11 mouse cellular contexts compared by ENCODE assay signal in genomic region chr5:20582995-20583435, GRCm38 (mm10).
DNase-seq lines count a peak whose midpoint lies in the region; ATAC-seq and TF ChIP-seq lines count a peak whose summit lies in the region.
"Had no signal": no experiment of that assay in that cellular context is flagged by ENCODE, and none has a peak within 500 bp of the region (broad histone marks: within the 10 kb centered on the region; RNA-seq: fewer than 3 reads in every experiment).

No protein-coding gene starts in this region.

- no peaks in the 10 kb centered on the region for H3K36me3 ChIP-seq in heart, embryonic 14.5 days (ENCODE audit: control insufficient read depth, insufficient read depth, low read length)
- no peaks in the 10 kb centered on the region; the same call in 1 of the 2 replicates for H3K36me3 ChIP-seq in forebrain, embryonic 16.5 days (ENCODE audit: control insufficient read depth, insufficient read depth)
- no peaks in the 10 kb centered on the region for H3K36me3 ChIP-seq in hindbrain, postnatal 0 days (ENCODE audit: insufficient read depth, low read length)
- no peaks in the 10 kb centered on the region for H3K36me3 ChIP-seq in midbrain, postnatal 0 days (ENCODE audit: insufficient read depth, low read length)

- WGBS in heart, embryonic 14.5 days = 28% methylated on average over 10 of the region's 10 CpGs
- 43% methylated on average over 10 of the region's 10 CpGs for WGBS in forebrain, embryonic 16.5 days
- WGBS in hindbrain, postnatal 0 days = 39% methylated on average over 10 of the region's 10 CpGs
- WGBS in midbrain, postnatal 0 days = 30% methylated on average over 10 of the region's 10 CpGs

- no peak for DNase-seq in heart, postnatal 10 days
- peak; percentile 45 for DNase-seq in hindbrain, postnatal 0 days (ENCODE audit: low spot score)
- peak; percentile 56 for DNase-seq in midbrain, postnatal 0 days (ENCODE audit: low spot score)
- DNase-seq in adrenal gland, adult 8-10 months = no peak
- DNase-seq: gastrocnemius, postnatal 10 days; spleen, adult 18-20 months; thymus, postnatal 4 days had no signal

- no peak for ATAC-seq in heart, embryonic 14.5 days (ENCODE audit: insufficient number of reproducible peaks, insufficient read depth, low FRiP score, low read depth)
- peak; percentile 76 for ATAC-seq in forebrain, embryonic 16.5 days
- peak; percentile 79; the same call in 1 of the 2 replicates for ATAC-seq in hindbrain, postnatal 0 days
- peak; percentile 72; the same call in 1 of the 2 replicates for ATAC-seq in midbrain, postnatal 0 days (ENCODE audit: low FRiP score)
- no peak for ATAC-seq in inflammation-experienced regulatory T-cells, adult 6 months

- H3K4me2 ChIP-seq in heart, embryonic 14.5 days (ENCODE audit: low read length) = peak overlapping the region; percentile 39
- peak overlapping the region; percentile 8; the same call in 1 of the 2 replicates for H3K4me2 ChIP-seq in forebrain, embryonic 16.5 days (ENCODE audit: low read length)
- H3K4me2 ChIP-seq in hindbrain, postnatal 0 days (ENCODE audit: low read depth, low read length) = peak overlapping the region; percentile 16; the same call in 1 of the 2 replicates
- 0 out of 2 replicates have a peak overlapping the region, but pooled peaks have one; percentile 1 for H3K4me2 ChIP-seq in midbrain, postnatal 0 days (ENCODE audit: low read depth, low read length, poor library complexity, severe bottlenecking)
- H3K4me2 ChIP-seq: liver, embryonic 11.5 days had no signal

- no peaks in the 10 kb centered on the region for H3K4me1 ChIP-seq in heart, embryonic 14.5 days (ENCODE audit: control insufficient read depth in 2 of 2, insufficient read depth in 2 of 2, low read length in 2 of 2)
- peaks cover 13% of the 10 kb centered on the region; the same call in 1 of the 2 replicates for H3K4me1 ChIP-seq in forebrain, embryonic 16.5 days (replicated peaks; ENCODE audit: control insufficient read depth, insufficient read depth, low read length)
- H3K4me1 ChIP-seq in hindbrain, postnatal 0 days (ENCODE audit: insufficient read depth, low read length) = no peaks in the 10 kb centered on the region
- 0 out of 2 replicates have a peak, but pooled peaks cover 3% of the 10 kb centered on the region for H3K4me1 ChIP-seq in midbrain, postnatal 0 days (ENCODE audit: insufficient read depth, low read length)

- no peak overlapping the region for H3K4me3 ChIP-seq in heart, embryonic 14.5 days (ENCODE audit: control insufficient read depth in 1 of 2, insufficient read depth in 1 of 2, low read depth in 1 of 2, low read length in 2 of 2)
- no peak overlapping the region for H3K4me3 ChIP-seq in forebrain, embryonic 16.5 days (replicated peaks; ENCODE audit: low read length)
- no peak overlapping the region for H3K4me3 ChIP-seq in hindbrain, postnatal 0 days (ENCODE audit: low read length)
- H3K4me3 ChIP-seq in midbrain, postnatal 0 days (ENCODE audit: low read depth, low read length) = no peak overlapping the region

- intact Hi-C loops in heart, postnatal 10 days (cut with DNase I) = no loop called here

- H3K27me3 ChIP-seq in heart, embryonic 14.5 days (ENCODE audit: control insufficient read depth, insufficient read depth, low read length) = no peaks in the 10 kb centered on the region
- no peaks in the 10 kb centered on the region for H3K27me3 ChIP-seq in forebrain, embryonic 16.5 days (replicated peaks; ENCODE audit: control insufficient read depth, insufficient read depth, low read length)
- H3K27me3 ChIP-seq in hindbrain, postnatal 0 days (ENCODE audit: insufficient read depth, low read length) = no peaks in the 10 kb centered on the region
- H3K27me3 ChIP-seq in midbrain, postnatal 0 days (ENCODE audit: insufficient read depth, low read length) = no peaks in the 10 kb centered on the region

- no peak overlapping the region for H3K9ac ChIP-seq in heart, embryonic 14.5 days (ENCODE audit: low read length)
- no peak overlapping the region for H3K9ac ChIP-seq in forebrain, embryonic 16.5 days (replicated peaks; ENCODE audit: low read depth, low read length)
- H3K9ac ChIP-seq in hindbrain, postnatal 0 days (replicated peaks; ENCODE audit: low read length) = no peak overlapping the region
- no peak overlapping the region for H3K9ac ChIP-seq in midbrain, postnatal 0 days (replicated peaks; ENCODE audit: low read length, poor library complexity, severe bottlenecking)

- TF ChIP-seq CTCF in hindbrain, postnatal 0 days (IDR thresholded peaks at IDR 0.05; ENCODE audit: low read depth) = no peak
- TF ChIP-seq CTCF in midbrain, postnatal 0 days (IDR thresholded peaks at IDR 0.05) = no peak

- H3K27ac ChIP-seq in heart, embryonic 14.5 days (replicated peaks in 1 of 2; ENCODE audit: control insufficient read depth in 1 of 2, insufficient read depth in 1 of 2, low read depth in 2 of 2, low read length in 2 of 2) = no peak overlapping the region
- peak overlapping the region; percentile 45 for H3K27ac ChIP-seq in forebrain, embryonic 16.5 days (ENCODE audit: low read length)
- H3K27ac ChIP-seq in hindbrain, postnatal 0 days = no peak overlapping the region
- no peak overlapping the region for H3K27ac ChIP-seq in midbrain, postnatal 0 days (ENCODE audit: low read depth, low read length)

- H3K9me3 ChIP-seq in heart, embryonic 14.5 days (ENCODE audit: control insufficient read depth, low read length) = no peaks in the 10 kb centered on the region
- no peaks in the 10 kb centered on the region for H3K9me3 ChIP-seq in forebrain, embryonic 16.5 days (ENCODE audit: control insufficient read depth, low read length)
- H3K9me3 ChIP-seq in hindbrain, postnatal 0 days (ENCODE audit: low read length) = no peaks in the 10 kb centered on the region
- H3K9me3 ChIP-seq in midbrain, postnatal 0 days (ENCODE audit: low read length) = no peaks in the 10 kb centered on the region

Comparison
In these comparisons a context has a peak if more than half of its experiments do, and no peak if none do; other contexts are left out.
1. ATAC-seq: peak in forebrain, embryonic 16.5 days (single experiment), hindbrain, postnatal 0 days (single experiment) and midbrain, postnatal 0 days (single experiment); none in heart, embryonic 14.5 days (single experiment) and inflammation-experienced regulatory T-cells, adult 6 months (single experiment).
2. DNase-seq: peak in hindbrain, postnatal 0 days (single experiment) and midbrain, postnatal 0 days (single experiment); none in heart, postnatal 10 days (0 of 2) and adrenal gland, adult 8-10 months (single experiment).
3. Peak in every context shown above with its lines, with median percentiles within 50 percentile points of each other: H3K4me2 ChIP-seq.